Mouse (Mus musculus): Measurements from ENCODE around the gene Prdx6.

DNA sequence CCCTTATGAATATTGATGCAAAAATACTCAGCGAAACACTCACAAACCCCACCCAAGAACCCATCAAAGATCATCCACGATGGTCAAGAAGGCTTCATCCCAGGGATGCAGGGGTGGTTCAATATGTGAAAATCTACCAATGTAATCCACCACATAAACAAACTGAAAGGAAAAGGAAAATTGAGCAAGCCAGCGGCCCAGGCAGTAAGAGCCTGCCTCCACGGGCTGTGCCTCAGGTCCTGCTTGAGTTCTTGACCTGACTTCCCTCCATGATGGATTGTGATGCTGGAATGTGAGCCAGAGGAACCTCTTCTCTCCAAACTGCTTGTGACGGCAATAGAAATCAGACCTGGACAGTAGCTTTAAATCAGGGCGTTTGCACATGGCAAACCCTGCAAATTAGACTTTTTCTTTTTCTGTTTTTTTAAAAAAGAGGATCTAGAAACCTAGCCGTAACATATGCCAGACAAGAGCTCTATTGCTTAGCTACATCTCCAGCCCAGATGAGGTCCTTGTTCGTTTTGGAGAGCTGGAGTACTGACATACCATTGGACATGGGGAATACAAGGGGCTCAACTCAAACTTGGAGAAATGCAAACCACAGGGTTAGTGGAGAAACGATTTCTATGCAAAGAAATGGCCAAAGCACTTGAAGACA, 60.6 kb downstream of the Prdx6 start:
- TF ChIP-seq CEBPB (IDR thresholded peaks at IDR 0.05; ENCODE audit: insufficient read depth, poor library complexity, severe bottlenecking), result no peak
- no peak for TF ChIP-seq POLR2A (IDR thresholded peaks at IDR 0.05; ENCODE audit: insufficient read length, low read depth)

Data from myocyte (in vitro differentiated cells).